Mouse (Mus musculus) gonadal fat pad, adult 2 months (tissue): ENCODE measurements around the gene Rnf212. TPM values are rescaled to one million over a fixed set of nuclear protein-coding genes. Genes with fewer than 3 reads are reported as not detected.
"Not testable (repeated sequence)": the region's sequence is repeated elsewhere in the genome, so short reads cannot be mapped to it uniquely, and the experiment has no call there.

Source experiments
- DNase-seq: peaks from one replicate; pipeline ENCODE4 v3.0.0-alpha.2; 2012; ENCODE audit warnings: low read depth
- polyA plus RNA-seq: library from polyadenylated mRNA; depleted of rRNA; stranded (reverse); fragments of >200 nt; gene quantifications from 2 replicates; pipeline ENCODE4 v1.2.3, GENCODE M21; 2012; rRNA removed

Rnf212 gene
- not detected in 2 replicates for polyA plus RNA-seq

DNA sequence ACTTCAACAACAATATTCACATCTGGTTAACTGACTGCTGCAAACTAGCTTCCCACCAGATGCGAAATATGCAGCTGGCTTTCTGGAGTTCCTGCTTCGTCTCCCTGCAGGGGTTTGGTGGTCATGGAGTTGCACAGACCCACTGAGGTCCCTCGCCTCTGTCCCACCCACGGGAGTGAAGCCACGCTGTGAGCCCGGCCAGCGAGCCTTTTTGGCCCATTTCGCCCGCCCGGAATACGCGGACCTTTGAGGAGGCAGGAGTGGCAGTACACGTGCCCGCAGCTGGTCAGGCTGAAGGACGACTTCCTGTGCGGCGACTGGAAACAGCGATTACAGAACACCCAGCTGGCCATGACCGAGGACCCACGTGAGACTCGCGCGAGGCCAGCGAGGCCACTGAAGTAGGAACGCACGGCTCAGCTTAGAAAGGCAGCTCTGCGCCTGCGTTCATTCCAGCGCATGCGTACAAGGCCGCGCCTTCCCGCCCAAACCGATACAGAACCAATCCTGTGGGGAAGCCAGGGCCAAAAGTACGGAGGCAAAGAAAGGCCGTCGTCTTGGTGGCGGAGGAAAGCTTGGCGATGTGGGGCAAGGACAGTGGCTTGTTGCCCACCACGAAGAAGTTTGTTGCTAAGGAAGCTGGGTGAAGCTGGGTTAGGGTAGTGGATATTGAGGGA lies at the start of gene Rnf212:
Rnf212 (minus strand) TSS at position 353 of the 677 bp plus-strand sequence.
- DNase-seq = no peak

DNA sequence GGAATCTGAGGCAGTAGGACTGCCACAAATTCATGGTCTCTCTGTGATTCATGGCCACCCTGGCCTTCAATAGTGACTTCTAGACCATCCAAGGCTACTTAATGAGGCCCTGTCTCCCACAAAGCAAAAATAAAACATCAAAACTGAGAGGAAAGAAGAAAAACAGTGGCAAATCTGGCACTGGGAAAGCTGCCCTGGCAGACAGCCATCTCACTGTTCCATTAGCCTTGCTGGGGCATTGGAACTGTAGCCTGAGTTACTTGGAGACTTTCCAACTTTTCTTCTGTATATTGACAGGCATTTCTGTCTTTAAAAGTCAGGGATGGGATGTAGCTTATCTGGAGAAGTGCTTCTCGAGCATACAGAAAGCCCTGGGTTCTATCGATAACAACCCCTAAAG lies 48.5 kb upstream of the Rnf212 start:
- DNase-seq = no peak

DNA sequence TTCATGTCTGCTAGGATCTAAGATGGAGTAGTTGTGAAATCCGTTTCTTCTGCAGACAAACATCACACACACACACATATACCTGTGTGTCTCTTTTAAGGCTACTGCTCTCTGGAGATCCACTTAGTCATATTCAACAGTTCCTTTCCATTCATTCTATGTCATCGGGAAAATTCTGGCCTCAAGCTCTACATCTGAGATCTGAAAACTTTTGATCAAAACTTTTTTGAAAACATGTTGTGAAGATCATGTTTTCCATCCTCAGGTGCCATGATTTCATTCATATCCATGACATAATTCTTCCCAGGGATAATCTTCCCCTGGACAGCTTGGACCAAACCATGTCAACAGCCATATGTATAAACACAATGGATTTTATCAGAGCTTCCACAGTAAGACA lies 34.0 kb upstream of the Rnf212 start, which contains the start of gene Vmn2r8:
Vmn2r8 (minus strand) TSS at position 101 of the 400 bp plus-strand sequence.
- DNase-seq = not testable (repeated sequence)

DNA sequence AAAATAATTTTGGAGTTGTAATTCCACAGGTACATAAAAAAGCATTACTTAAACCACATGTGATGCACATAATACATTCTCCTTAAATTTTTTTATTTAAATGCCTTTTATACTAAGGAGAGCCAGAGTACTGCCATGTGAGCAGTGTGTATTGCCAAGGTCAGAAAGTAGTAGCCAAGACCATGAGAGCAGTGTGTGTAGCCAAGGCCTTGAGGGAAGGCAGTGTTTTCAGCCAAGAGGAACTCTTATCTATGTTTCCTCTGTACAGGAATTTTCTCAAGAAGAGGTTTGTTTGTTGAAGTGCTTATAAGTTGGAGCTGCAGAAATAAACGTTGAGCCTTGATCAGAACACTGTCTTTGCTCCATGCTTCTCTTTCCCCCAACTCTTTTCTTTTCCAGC lies 28.9 kb upstream of the Rnf212 start:
- DNase-seq = no peak

DNA sequence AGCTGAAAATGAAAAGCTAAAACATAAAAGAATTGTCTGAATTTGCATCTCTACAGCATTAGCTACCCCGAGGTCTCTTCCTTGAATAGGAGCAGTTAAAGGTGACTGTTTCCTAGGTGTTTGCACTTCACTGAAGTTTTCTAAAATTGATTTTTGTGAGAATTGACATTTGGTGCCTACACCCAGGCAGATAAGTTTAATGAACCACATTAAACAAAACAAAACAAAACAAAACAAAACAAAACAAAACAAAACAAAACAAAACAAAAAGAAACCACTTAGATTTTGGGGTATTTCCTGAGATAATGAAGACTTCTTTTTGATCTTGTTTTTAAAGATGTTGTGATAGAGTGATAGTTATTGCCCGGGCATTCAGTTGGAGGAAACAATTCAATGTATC lies 20.5 kb upstream of the Rnf212 start, which contains the start of gene Tmed11:
Tmed11 (minus strand) TSS at position 101 of the 400 bp plus-strand sequence.
- DNase-seq = not testable (repeated sequence)

DNA sequence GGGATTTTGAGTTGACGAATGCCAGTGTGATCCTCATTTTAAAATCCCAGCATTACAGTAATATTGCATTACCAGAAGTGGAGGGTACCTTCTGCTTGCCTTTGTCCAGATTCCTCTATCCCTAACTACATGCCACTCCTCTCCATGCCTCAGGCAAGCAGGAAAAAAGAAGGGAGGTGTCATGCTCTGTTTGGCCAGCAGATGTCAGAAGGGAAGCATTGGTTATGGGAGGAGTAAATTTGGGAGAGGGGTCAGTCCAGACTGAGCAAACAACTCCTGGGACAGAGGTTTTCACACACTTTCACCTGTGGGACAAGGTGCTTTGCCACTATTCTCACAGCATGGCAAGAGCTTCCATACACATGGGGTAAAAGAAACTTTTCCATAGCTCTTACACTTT lies 15.6 kb upstream of the Rnf212 start:
- not testable (repeated sequence) for DNase-seq

DNA sequence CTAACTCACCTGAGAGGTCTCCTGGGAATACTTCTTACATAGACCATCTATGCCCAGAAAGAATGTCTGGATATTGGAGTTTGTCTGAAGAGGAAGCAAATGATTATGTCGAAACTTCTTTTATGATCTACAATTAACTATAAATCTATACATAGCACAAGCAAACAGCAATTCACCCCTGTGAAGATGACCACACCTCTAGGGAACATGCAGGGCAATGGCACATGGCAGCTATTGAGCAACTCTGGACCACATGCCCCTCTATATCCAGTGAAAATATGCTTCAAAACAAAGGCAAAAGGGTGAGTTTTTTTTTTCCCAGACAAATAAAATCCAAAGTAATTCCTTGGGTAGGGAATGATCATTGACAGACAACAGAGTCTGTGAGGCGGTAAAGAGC lies 14.8 kb downstream of the Rnf212 start:
- DNase-seq = no peak

DNA sequence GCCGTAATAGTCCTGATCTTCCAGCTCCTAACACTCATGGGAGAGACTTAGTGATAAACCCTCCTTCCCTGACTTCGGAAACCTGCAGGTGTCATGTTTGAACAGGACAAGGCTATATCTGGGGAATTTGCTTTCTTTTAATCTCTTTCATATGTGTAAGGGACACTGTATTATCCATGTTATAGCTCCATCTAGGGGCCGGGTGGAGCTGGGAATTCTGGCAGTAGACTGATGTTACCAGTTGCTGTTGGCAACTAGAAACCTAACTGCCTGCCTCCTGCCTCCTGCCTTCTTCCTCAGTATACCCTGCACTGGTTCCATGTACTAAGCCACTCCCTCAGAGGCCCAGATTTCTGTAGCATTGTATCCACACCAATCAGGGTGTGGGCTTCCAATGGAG lies 16.4 kb downstream of the Rnf212 start:
- DNase-seq = no peak

DNA sequence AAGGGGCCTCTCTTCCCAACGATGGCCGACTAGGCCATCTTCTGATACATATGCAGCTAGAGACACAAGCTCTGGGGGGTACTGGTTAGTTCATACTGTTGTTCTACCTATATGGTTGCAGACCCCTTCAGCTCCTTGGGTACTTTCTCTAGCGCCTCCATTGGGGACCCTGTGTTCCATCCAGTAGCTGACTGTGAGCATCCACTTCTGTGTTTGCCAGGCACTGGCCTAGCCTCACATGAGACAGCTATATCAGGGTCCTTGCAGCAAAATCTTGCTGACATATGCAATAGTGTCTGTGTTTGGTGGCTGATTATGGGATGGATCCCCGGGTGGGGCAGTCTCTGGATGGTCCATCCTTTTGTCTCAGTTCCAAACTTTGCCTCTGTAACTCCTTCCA lies 23.5 kb downstream of the Rnf212 start:
- not testable (repeated sequence) for DNase-seq

DNA sequence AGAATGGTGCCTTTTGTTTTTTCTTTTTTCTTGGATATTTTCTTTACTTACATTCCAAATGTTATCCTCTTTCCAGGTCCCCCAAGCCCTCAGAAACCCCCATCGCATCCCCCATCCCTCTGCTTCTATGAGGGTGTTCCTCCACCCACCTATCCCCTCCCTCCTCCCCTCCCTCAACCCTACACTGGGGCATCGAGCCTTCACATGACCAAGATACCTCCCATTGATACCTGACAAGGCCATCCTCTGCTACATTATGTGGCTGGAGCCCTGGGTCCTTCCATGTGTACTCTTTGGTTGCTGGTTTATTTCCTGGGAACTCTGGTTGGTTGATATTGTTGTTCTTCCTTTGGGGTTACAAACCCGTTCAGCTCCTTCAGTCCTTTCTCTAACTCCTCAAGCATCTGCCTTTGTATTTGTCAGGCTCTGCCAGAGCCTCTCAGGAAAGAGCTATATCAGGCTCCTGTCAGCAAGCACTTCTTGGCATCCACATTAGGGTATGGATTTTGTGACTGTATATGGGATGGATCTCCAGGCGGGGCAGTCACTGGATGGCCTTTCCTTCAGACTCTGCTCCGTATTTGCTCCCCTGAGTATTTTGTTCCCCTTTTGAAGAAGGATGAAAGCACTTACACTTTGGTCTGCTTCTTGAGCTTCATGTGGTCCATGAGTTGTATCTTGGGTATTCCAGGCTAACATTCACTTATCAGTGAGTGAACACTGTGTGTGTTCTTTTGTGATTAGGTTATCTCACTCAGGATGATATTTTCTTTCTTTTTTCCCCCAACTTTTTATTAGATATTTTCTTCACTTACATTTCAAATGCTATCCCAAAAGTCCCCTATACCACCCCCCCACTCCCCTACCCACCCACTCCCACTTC lies 24.2 kb downstream of the Rnf212 start:
- DNase-seq = no peak

DNA sequence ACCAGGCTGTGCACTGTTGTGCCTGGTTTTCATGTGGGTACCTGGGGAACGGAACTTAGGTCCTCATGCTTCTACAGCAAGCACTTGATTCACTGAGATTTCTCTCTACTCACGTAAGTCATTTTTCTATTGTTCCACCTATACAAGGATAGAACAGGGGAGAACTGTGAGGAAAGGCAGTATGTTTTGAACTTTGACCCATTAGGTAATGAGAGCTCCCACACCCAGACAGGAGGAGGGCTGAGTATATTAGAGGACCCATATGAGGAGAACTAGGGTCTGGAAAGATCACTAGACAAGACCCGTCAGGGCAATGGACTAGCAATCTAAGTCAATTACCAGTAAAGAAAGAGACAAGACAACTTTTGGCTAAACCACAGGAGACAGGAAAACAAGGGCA lies 30.2 kb downstream of the Rnf212 start:
- no peak for DNase-seq

DNA sequence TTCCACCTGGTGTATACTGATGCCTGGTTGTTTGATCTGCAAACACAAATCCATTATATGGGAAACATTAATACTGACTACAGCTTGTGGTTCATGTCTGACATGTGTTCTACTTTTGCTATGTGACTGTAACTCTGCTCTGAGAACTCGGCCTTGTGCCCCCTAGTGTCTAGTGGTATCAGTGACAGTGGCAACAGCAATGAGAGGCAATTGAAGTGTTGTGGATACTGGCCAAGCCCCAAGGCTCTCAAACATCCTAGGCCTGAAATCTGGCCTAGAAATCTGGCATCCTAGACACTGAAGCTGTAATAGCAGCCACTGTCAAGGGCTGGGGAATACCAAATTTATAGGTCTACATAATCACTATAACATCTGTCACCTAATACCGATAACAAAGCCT lies 30.9 kb downstream of the Rnf212 start:
- DNase-seq = no peak

DNA sequence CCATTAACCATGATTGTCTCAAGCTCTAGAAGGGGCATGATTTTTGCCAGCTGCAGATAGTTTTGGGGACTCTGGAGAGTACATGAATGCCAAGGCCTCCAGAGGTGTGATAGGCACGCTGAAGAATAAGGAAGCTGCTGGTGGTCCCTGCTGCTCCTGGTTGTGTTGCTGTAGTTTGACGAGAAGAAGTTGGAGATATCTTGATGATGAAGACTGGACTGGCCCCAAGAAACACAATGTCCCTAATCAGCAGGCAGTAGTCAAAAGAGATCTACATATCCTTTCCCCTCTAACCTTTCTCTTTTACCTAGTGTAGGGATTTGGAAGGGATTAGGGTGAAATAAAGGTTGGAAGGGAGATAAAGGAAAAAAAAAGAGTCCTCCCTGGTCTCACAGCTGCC lies 32.2 kb downstream of the Rnf212 start:
- no peak for DNase-seq

DNA sequence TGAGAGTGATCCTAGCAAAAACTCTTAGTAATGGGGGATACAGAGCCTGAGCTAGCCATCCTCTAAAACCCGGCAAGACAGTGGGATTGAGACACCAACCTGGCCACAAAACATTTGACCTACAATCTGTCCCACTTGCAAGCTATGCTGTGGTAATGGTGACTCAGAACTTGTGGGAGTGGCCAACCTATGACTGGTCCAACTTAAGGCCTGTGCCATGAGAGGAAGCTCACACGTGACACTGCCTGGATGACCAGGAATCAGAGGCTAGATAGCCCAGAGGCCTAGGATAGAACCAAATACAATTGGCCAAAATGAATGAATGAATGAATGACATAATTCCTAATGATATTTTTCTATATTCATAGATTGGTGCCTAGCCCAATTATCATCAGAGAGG lies 32.9 kb downstream of the Rnf212 start:
- no peak for DNase-seq

DNA sequence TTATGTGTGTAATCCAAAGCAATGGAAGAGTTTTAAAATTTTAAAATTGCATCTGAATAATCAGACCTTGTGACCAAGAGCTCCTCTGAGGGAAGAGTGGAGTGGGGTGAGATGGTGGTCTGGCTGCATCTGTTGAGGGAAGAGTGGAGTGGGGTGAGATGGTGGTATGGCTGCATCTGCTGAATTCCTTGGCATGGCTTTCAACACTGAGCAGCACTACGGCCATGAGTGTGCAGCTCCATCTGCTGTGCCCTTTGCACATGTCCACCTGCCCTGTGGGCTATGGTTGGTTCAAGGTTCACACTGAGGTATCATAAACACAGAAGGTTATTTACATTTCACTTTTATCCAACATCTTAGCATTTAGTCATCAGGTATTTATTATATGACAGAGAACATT lies 47.4 kb downstream of the Rnf212 start:
- no peak for DNase-seq

DNA sequence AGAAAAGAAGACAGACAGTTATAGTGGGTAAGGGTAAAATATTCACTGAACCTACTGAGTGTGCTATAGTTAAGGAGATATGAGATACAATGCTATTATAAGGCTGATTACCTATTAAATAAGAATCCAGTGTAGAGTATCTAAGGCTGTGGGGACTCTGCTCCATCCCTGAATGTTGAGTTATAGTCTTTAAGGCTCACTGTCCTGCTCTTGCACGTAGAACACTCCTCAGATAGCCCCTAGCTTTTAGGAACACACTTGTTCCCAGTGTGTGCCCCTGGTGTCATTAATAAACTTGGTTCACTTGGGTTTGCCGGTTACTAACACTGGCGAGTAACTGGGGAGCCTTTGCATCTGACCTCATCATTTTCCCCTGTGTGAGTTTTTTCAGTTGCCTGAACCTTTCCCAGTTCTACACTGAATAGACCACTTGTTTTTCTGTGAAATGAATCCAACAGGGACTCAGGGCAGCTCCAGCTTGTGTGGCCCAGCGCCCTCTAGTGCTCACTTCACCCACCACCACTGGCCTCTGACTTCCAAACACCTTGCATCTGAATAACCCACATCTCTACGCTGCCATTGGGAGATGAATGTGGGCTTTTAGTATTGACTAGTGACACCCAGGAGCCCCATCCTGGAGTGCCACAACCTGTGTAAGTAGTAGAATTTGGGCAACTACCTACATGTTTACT lies 48.1 kb downstream of the Rnf212 start:
- no peak for DNase-seq

DNA sequence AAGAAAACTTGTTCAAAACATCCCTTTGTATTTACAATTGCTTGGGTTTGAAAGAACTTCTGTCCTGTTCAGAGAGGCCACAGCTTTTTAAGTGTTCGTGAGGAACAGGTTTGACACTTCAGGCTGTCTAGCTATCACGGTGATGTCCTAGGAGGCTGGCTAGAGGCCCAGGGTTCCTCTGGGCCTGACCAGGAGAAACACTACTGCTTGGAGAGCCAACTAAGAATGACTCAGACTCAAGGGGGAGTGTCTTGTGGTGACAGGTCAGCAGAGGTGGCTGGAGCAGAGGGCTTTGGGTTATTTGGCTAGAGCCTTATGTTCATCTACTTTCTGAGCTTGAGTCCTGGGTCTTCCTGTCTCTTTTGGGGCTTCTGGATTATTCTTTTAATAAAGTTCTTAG lies 50.8 kb downstream of the Rnf212 start:
- no peak for DNase-seq

DNA sequence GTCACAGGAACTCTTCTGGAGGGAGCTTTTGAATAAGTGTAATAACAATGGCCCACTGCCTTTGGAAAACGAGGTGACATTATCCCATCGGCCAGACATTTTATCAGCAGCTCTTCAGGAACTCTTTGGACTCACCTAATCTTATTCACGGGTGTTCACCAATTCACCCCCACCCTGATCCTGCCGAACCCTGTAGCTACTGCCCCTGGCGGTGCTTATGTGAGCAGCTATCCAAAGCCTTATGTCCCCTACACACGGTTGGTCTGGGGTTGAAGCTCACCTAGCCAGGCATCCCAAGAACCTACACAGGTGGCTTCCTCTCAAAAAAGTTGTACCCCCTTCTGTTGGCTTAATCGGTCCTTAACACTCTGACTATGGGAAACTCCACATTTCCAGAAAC lies 55.0 kb downstream of the Rnf212 start:
- DNase-seq = no peak

DNA sequence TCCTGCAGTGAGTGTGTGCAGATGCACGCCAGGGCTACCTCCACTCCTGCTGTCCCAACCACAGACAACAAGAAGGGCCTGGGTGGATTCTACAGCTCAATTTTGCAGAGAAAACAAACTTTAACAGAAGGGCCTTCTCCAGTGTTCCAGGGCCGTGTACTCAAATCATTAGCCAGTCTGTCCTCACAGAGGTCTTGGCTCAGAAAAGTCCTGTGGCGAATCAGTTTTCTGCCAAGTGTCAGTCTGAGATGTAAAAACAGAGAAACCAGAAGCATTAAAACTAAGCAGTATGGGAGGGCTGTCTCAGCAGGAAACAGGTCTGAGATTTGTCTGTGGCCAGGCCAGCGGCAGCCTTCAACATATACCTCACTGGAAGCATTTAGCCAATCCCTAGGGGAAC lies 56.7 kb downstream of the Rnf212 start:
- no peak for DNase-seq

DNA sequence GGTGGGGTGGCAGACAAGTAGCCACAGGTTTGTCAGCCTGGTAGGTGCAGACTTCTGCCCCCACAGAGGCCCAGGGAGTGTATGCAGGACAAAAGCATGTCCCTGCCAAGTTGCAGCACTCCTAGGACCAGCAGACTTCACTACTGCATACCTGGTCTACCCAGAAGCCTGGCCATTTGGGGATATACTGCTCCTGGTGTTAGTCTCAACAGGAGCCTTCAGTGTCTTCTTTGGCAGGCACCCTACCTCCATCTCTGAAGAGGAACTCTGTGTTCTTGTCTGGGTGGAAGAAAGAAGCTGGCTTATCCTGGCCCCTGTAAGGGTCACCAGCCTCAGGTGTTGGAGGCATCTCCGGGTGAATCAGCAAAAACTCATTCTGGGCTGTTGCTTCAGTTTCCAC lies 58.8 kb downstream of the Rnf212 start:
- DNase-seq = no peak

DNA sequence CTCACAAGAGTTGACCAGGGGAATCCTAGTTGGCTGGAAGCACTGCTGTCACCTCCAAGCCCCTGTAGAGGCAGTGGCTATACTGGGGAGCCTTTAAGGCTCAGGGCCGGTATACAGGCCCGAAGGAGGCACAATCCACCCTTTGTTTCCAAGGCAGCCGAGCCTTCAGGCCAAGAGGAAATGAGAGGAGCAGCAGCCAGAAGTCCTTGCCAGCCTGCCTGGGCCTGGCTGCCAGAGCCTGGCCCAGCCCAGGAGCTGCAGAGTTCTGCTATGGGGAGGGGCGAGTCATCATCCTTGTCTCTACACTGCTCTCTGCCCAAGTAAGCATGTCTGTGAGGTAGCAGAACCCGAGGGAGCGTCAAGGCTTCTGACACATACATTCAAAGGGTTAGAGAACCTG lies 60.6 kb downstream of the Rnf212 start:
- no peak for DNase-seq

DNA sequence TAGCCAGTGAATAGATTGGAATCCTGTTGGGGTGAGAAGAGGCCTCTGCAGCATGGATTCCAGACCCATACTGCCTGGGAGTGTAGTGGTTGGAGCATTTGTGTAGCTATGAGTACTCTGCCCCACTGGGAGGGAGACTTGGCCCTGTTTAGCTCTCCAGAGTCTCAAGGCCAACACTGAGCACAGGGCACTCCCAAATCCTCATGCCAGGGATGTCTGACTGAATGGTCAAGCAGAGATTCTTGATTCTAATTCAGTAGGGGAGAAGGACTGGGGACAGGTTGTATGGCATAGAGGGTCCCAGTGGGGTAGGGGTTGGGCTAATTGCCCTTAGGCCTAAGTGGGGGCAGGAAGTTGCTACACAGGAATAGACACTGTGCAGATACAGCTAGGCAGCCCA lies 61.1 kb downstream of the Rnf212 start:
- no peak for DNase-seq
